Mouse (Mus musculus): ENCODE results near the gene Slc12a4. TPM values are rescaled to one million over a fixed set of nuclear protein-coding genes. Genes with fewer than 3 reads are reported as not detected.
A peak's percentile ranks its signal among the peaks of the same experiment; 100 is the strongest.
"Not testable (repeated sequence)": the region's sequence is repeated elsewhere in the genome, so short reads cannot be mapped to it uniquely, and the experiment has no call there.

Slc12a4 gene
- polyA plus RNA-seq (2015; fragmentation: Nextera tagmentation; extraction: Ambion mirVana), result 23.9 and 24.0 TPM in 2 replicates

GRCm38 (mm10) chr8:105965905-105966341 lies at the start of gene Slc12a4:
Gene Slc12a4, minus strand, starts transcription at chr8:105966097.
- under 1% methylated on average over 43 of the region's 47 CpGs for WGBS
- Histone ChIP-seq H3K4me1 (replicated peaks) (peaks cover 30% of the 10 kb centered on the region), H3K27ac (peak within 1 kb of the TSS; percentile 95), H3K4me3 (replicated peaks) (peak within 1 kb of the TSS; percentile 78), H3K9me3 (no peaks in the 10 kb centered on the region), H3K27me3 (replicated peaks) (no peaks in the 10 kb centered on the region), H3K36me3 (no peaks in the 10 kb centered on the region), H3K4me2 (replicated peaks) (peak within 1 kb of the TSS; percentile 86), H3K9ac (peak within 1 kb of the TSS; percentile 86)
- ATAC-seq, result peak; percentile 94

- H3K4me2 ChIP-seq (replicated peaks), result peak overlapping the region; percentile 98
- not testable (repeated sequence) for H3K9me3 ChIP-seq; H3K4me1 ChIP-seq (replicated peaks); H3K27me3 ChIP-seq (replicated peaks); ATAC-seq; H3K36me3 ChIP-seq; H3K27ac ChIP-seq
- 0 out of 2 replicates have a peak overlapping the region, but pooled peaks have one; percentile 85 for H3K9ac ChIP-seq
- 84% methylated on average over 8 of the region's 8 CpGs for WGBS
- peak overlapping the region; percentile 98 for H3K4me3 ChIP-seq (replicated peaks)
Measured at GRCm38 (mm10) chr8:106012203-106012602, 46.3 kb upstream of the Slc12a4 start.

DNA sequence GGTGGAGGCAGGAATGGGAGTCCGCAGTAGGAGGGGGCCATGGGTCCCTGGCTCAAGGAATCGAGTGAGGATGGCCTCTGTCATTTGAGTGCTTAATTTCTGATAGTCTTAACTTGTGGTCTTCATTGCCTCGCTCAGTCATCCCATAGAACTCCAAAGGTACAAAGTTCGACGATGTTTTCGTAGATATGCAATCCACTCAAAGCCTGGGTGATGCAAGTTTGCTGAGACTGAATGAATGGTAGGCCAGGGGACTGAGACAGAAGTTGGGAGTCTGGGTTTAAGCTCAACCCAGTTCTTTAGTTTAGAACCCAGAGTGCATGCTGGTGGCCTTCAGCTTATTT lies 45.7 kb upstream of the Slc12a4 start, which contains the start of gene Ddx28:
TSS of gene Ddx28 (minus strand) at position 240 of the 344 bp plus-strand sequence.
- Histone ChIP-seq H3K4me2 (replicated peaks) (peak within 1 kb of the TSS; percentile 98), H3K27me3 (replicated peaks) (no peaks in the 10 kb centered on the region), H3K9me3 (no peaks in the 10 kb centered on the region), H3K9ac (peak within 1 kb of the TSS; percentile 85), H3K4me1 (replicated peaks) (peaks cover 9% of the 10 kb centered on the region), H3K27ac (peak within 1 kb of the TSS; percentile 72), H3K4me3 (replicated peaks) (peak within 1 kb of the TSS; percentile 98), H3K36me3 (no peaks in the 10 kb centered on the region)
- 0% methylated on average over 6 of the region's 6 CpGs for WGBS
- no peak for ATAC-seq

DNA sequence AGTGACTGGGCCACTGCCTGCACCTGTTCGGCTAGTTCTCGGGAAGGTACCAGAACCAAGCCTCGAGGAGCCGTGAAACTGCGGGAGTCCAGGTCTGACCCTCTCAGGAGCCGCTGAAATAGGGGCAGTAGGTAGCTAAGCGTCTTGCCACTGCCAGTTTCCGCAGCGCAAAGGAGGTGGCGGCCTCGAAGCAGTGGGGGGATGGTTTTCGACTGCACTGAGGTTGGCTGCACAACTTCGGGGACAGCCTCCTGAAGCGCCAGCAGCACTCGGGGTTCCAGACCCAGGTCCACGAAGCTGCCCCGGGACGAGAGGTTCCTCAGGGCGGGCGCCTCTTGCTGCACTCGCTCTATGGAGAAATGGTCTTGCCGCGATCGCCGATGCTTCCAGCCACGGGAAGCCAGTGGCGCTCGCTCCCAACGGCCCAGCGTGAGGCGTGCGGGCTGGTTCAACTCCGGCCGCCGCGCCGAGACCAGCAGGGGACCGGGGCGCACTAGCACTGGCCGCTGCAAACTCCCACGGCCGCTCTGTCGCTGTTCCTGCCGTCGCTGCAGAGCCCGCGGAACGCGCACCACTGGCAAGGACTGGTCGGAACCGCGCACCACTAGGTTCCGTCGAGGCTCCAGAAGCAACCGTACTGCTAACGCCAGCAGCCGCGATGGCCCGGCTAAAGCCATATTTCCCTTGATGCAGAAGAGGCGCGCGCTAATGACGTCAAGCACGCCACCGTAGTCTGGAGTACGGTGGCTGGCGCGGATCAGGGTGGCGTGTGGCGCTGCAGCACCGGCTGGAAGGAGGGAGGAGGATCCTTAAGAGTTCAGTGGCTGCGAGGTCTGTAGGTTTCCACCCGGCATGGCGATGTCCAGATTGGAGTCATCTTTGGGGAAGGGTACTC lies 45.1 kb upstream of the Slc12a4 start:
- peak; percentile 96 for ATAC-seq
- Histone ChIP-seq H3K27me3 (replicated peaks) (no peaks in the 10 kb centered on the region), H3K4me2 (replicated peaks) (peak overlapping the region; percentile 98), H3K9me3 (no peaks in the 10 kb centered on the region), H3K36me3 (no peaks in the 10 kb centered on the region), H3K4me3 (replicated peaks) (peak overlapping the region; percentile 98), H3K4me1 (replicated peaks) (peaks cover 9% of the 10 kb centered on the region), H3K27ac (peak overlapping the region; percentile 72), H3K9ac (peak overlapping the region; percentile 85)
- WGBS, result under 1% methylated on average over 74 of the region's 74 CpGs

- H3K27me3 ChIP-seq (replicated peaks); H3K27ac ChIP-seq; H3K9me3 ChIP-seq; ATAC-seq; H3K9ac ChIP-seq; H3K36me3 ChIP-seq; H3K4me2 ChIP-seq (replicated peaks); H3K4me1 ChIP-seq (replicated peaks); H3K4me3 ChIP-seq (replicated peaks): not testable (repeated sequence)
- WGBS, result 64% methylated on average over 3 of the region's 3 CpGs
Measured at GRCm38 (mm10) chr8:106007891-106008290, 42.0 kb upstream of the Slc12a4 start.

DNA sequence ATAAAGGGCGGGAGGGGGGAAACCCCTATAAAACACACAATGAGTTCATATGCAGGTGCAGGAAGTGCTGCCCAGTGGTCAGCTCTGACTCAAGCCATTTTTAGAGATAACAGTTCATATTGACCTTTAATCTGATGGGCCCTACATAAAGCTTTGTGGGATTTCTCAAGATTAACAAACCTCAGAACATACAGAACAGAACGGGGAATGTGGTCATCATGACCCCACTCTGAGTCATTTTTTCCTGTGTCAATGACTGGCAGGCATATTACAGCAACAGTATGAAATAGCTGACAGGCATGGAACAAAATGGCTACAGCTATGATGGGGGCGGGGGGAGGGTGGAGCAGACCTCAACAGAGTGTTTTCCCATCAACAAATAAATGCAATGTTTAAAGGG lies 41.2 kb upstream of the Slc12a4 start:
- no peaks in the 10 kb centered on the region for H3K36me3 ChIP-seq
- H3K4me1 ChIP-seq (replicated peaks), result peaks cover 9% of the 10 kb centered on the region
- H3K27me3 ChIP-seq (replicated peaks), result no peaks in the 10 kb centered on the region
- no peaks in the 10 kb centered on the region for H3K9me3 ChIP-seq
- no peak overlapping the region for H3K27ac ChIP-seq
- H3K9ac ChIP-seq, result no peak overlapping the region
- H3K4me3 ChIP-seq (replicated peaks), result no peak overlapping the region
- no peak overlapping the region for H3K4me2 ChIP-seq (replicated peaks)
- WGBS, result 71% methylated on average over 3 of the region's 3 CpGs
- ATAC-seq, result no peak

GRCm38 (mm10) chr8:106006413-106006812 lies 40.5 kb upstream of the Slc12a4 start:
- no peaks in the 10 kb centered on the region for H3K9me3 ChIP-seq
- no peak overlapping the region for H3K9ac ChIP-seq
- H3K27me3 ChIP-seq (replicated peaks), result no peaks in the 10 kb centered on the region
- no peaks in the 10 kb centered on the region for H3K36me3 ChIP-seq
- 92% methylated on average over 4 of the region's 4 CpGs for WGBS
- no peak overlapping the region for H3K4me2 ChIP-seq (replicated peaks)
- no peak overlapping the region for H3K27ac ChIP-seq
- H3K4me3 ChIP-seq (replicated peaks), result no peak overlapping the region
- peaks cover 9% of the 10 kb centered on the region for H3K4me1 ChIP-seq (replicated peaks)
- no peak for ATAC-seq

GRCm38 (mm10) chr8:106005875-106006274 lies 40.0 kb upstream of the Slc12a4 start, which contains the start of gene Dpep2nb:
Gene Dpep2nb, minus strand, starts transcription at chr8:106005975.
- Histone ChIP-seq H3K4me1 (replicated peaks) (peaks cover 9% of the 10 kb centered on the region), H3K4me2 (replicated peaks) (no peak within 1 kb of the TSS), H3K27me3 (replicated peaks) (no peaks in the 10 kb centered on the region), H3K27ac (no peak within 1 kb of the TSS), H3K4me3 (replicated peaks) (no peak within 1 kb of the TSS), H3K9ac (no peak within 1 kb of the TSS), H3K36me3 (no peaks in the 10 kb centered on the region), H3K9me3 (no peaks in the 10 kb centered on the region)
- WGBS, result 75% methylated on average over 4 of the region's 4 CpGs
- no peak for ATAC-seq

- Histone ChIP-seq H3K4me3 (replicated peaks) (no peak overlapping the region), H3K36me3 (no peaks in the 10 kb centered on the region), H3K9ac (no peak overlapping the region), H3K27me3 (replicated peaks) (no peaks in the 10 kb centered on the region), H3K27ac (no peak overlapping the region), H3K9me3 (no peaks in the 10 kb centered on the region), H3K4me1 (replicated peaks) (no peaks in the 10 kb centered on the region; the same call in 1 of the 2 replicates), H3K4me2 (replicated peaks) (no peak overlapping the region)
- no peak for ATAC-seq
- 76% methylated on average over 8 of the region's 8 CpGs for WGBS
Measured at GRCm38 (mm10) chr8:106004538-106005207, 38.8 kb upstream of the Slc12a4 start.

- no peaks in the 10 kb centered on the region for H3K4me1 ChIP-seq (replicated peaks)
- H3K4me2 ChIP-seq (replicated peaks), result no peak overlapping the region
- H3K27me3 ChIP-seq (replicated peaks), result no peaks in the 10 kb centered on the region
- no peak overlapping the region for H3K4me3 ChIP-seq (replicated peaks)
- H3K9me3 ChIP-seq, result no peaks in the 10 kb centered on the region
- H3K27ac ChIP-seq, result no peak overlapping the region
- no peak overlapping the region for H3K9ac ChIP-seq
- no peak for ATAC-seq
- H3K36me3 ChIP-seq, result no peaks in the 10 kb centered on the region
- WGBS, result 82% methylated on average over 4 of the region's 4 CpGs
Measured at GRCm38 (mm10) chr8:106001908-106002307, 36.0 kb upstream of the Slc12a4 start.

- Histone ChIP-seq H3K4me3 (replicated peaks) (no peak overlapping the region), H3K4me2 (replicated peaks) (no peak overlapping the region), H3K9me3 (no peaks in the 10 kb centered on the region), H3K27me3 (replicated peaks) (no peaks in the 10 kb centered on the region), H3K9ac (no peak overlapping the region), H3K27ac (no peak overlapping the region), H3K36me3 (no peaks in the 10 kb centered on the region), H3K4me1 (replicated peaks) (no peaks in the 10 kb centered on the region)
- WGBS, result 82% methylated on average over 2 of the region's 2 CpGs
- no peak for ATAC-seq
Measured at GRCm38 (mm10) chr8:105998971-105999370, 33.1 kb upstream of the Slc12a4 start.

- H3K27me3 ChIP-seq (replicated peaks), result no peaks in the 10 kb centered on the region
- H3K4me1 ChIP-seq (replicated peaks), result 0 out of 2 replicates have a peak, but pooled peaks cover 2% of the 10 kb centered on the region
- 70% methylated on average over 7 of the region's 7 CpGs for WGBS
- ATAC-seq, result no peak
- H3K9me3 ChIP-seq, result no peaks in the 10 kb centered on the region
- no peak overlapping the region for H3K4me3 ChIP-seq (replicated peaks)
- no peak overlapping the region for H3K4me2 ChIP-seq (replicated peaks)
- H3K9ac ChIP-seq, result no peak overlapping the region
- H3K27ac ChIP-seq, result no peak overlapping the region
- no peaks in the 10 kb centered on the region for H3K36me3 ChIP-seq
Measured at GRCm38 (mm10) chr8:105996359-105996758, 30.5 kb upstream of the Slc12a4 start.

Measured in intestine, embryonic 15.5 days (tissue).